Mouse (Mus musculus) heart, postnatal 0 days (tissue): Measurements from ENCODE around the gene Cd55.

Source experiments
- CTCF ChIP-seq: IDR thresholded peaks from 2 replicates; pipeline ENCODE4 v1.5.1; 2016; ENCODE audit warnings: antibody characterized with exemption, control low read depth, low read depth
- EP300 ChIP-seq: IDR thresholded peaks from 2 replicates; pipeline ENCODE4 v1.6.1; 2016; ENCODE audit warnings: antibody characterized with exemption, low read depth

GRCm38 (mm10) chr1:130486816-130487545, 24.4 kb upstream of the Cd55 start:
- TF ChIP-seq CTCF (no peak), EP300 (no peak)
